Mouse (Mus musculus) ES-E14 (cell line): ENCODE results near the gene Timm13.

Source experiments
- HCFC1 ChIP-seq: IDR thresholded peaks from 2 replicates; pipeline ENCODE4 v1.6.1; 2012; ENCODE audit warnings: low read length, inconsistent platforms, borderline replicate concordance; ENCODE audit not compliant: insufficient read depth
- ZNF384 ChIP-seq: IDR thresholded peaks from 2 replicates; pipeline ENCODE4 v1.6.1; 2012; ENCODE audit warnings: low read depth, low read length, inconsistent platforms

- TF ChIP-seq ZNF384, result no peak
- TF ChIP-seq HCFC1, result no peak
Measured at GRCm38 (mm10) chr10:80895697-80896096, 5.1 kb downstream of the Timm13 start.
